Mouse (Mus musculus) myocyte (in vitro differentiated cells): ENCODE results near the gene Slc36a2. TPM values are rescaled to one million over a fixed set of nuclear protein-coding genes. Genes with fewer than 3 reads are reported as not detected.

Source experiments
- H3K27me3 ChIP-seq: one replicate; pipeline ENCODE4 v1.6.1; 2011; ENCODE audit not compliant: control insufficient read depth, insufficient read depth, insufficient read length
- H3K36me3 ChIP-seq: one replicate; pipeline ENCODE4 v1.6.1; 2011; ENCODE audit not compliant: control insufficient read depth, insufficient read depth
- H3K4me2 ChIP-seq: one replicate; pipeline ENCODE4 v1.6.1; 2011; ENCODE audit warnings: low read depth, control low read depth
- H3K4me3 ChIP-seq: one replicate; pipeline ENCODE4 v1.5.1; 2011; ENCODE audit warnings: mild to moderate bottlenecking, control low read depth, moderate library complexity
- H3K79me2 ChIP-seq: one replicate; pipeline ENCODE4 v1.6.1; 2011; ENCODE audit not compliant: control insufficient read depth, insufficient read depth
- H3ac ChIP-seq: one replicate; pipeline ENCODE4 v1.6.1; 2011; ENCODE audit not compliant: control insufficient read depth, insufficient read length
- CEBPB ChIP-seq: IDR thresholded peaks from 2 replicates; pipeline ENCODE4 v1.6.1; 2011; ENCODE audit warnings: mild to moderate bottlenecking, moderate library complexity; ENCODE audit not compliant: poor library complexity, insufficient read depth, severe bottlenecking
- E2F4 ChIP-seq: IDR thresholded peaks from one replicate; pipeline ENCODE4 v1.6.1; 2011; ENCODE audit warnings: mild to moderate bottlenecking, control low read depth, moderate library complexity; ENCODE audit not compliant: insufficient read depth
- MAX ChIP-seq: IDR thresholded peaks from one replicate; pipeline ENCODE4 v1.6.1; 2011; ENCODE audit warnings: low read depth, mild to moderate bottlenecking, control low read depth
- MYOD1 ChIP-seq, 3 experiments: IDR thresholded peaks; one replicate each; pipeline ENCODE4 v1.6.1; 2011; ENCODE audit warnings: control low read depth in 2 of 3, low read depth in 2 of 3, mild to moderate bottlenecking in 2 of 3, moderate library complexity in 1 of 3; ENCODE audit not compliant: insufficient read length in 2 of 3, control insufficient read depth in 1 of 3
- MYOG ChIP-seq, 3 experiments: IDR thresholded peaks; one replicate each; pipeline ENCODE4 v1.6.1; 2011; ENCODE audit warnings: control low read depth in 2 of 3, low read depth in 2 of 3, mild to moderate bottlenecking in 2 of 3; ENCODE audit not compliant: insufficient read length in 2 of 3, control insufficient read depth in 1 of 3, insufficient read depth in 1 of 3
- POLR2A ChIP-seq: IDR thresholded peaks from one replicate; pipeline ENCODE4 v1.6.1; 2011; ENCODE audit warnings: low read depth, mild to moderate bottlenecking, control low read depth, moderate library complexity; ENCODE audit not compliant: insufficient read length
- POLR2AphosphoS2 ChIP-seq: IDR thresholded peaks from one replicate; pipeline ENCODE4 v1.6.1; 2011; ENCODE audit warnings: low read depth, control low read depth; ENCODE audit not compliant: insufficient read length
- REST ChIP-seq: IDR thresholded peaks from one replicate; pipeline ENCODE4 v1.6.1; 2011; ENCODE audit warnings: mild to moderate bottlenecking, control low read depth, moderate library complexity; ENCODE audit not compliant: insufficient read depth, insufficient read length
- SRF ChIP-seq: IDR thresholded peaks from one replicate; pipeline ENCODE4 v1.6.1; 2011; ENCODE audit warnings: low read depth; ENCODE audit not compliant: control insufficient read depth, insufficient read length
- TCF12 ChIP-seq: IDR thresholded peaks from one replicate; pipeline ENCODE4 v1.6.1; 2011; ENCODE audit warnings: mild to moderate bottlenecking, control low read depth; ENCODE audit not compliant: poor library complexity, insufficient read depth, severe bottlenecking
- TCF3 ChIP-seq: IDR thresholded peaks from one replicate; pipeline ENCODE4 v1.6.1; 2011; ENCODE audit warnings: low read depth, control low read depth; ENCODE audit not compliant: insufficient read length
- USF1 ChIP-seq: IDR thresholded peaks from one replicate; pipeline ENCODE4 v1.6.1; 2011; ENCODE audit warnings: low read depth, mild to moderate bottlenecking, control low read depth, moderate library complexity
- polyA plus RNA-seq: library from polyadenylated mRNA; unstranded; fragments of >200 nt; fragmentation: generic; extraction: Trizol; gene quantifications from one replicate; pipeline ENCODE4 v1.2.1, GENCODE M21; 2012; ENCODE audit warnings: missing spikeins

The Slc36a2 gene
- polyA plus RNA-seq, 1 experiment = not detected

DNA sequence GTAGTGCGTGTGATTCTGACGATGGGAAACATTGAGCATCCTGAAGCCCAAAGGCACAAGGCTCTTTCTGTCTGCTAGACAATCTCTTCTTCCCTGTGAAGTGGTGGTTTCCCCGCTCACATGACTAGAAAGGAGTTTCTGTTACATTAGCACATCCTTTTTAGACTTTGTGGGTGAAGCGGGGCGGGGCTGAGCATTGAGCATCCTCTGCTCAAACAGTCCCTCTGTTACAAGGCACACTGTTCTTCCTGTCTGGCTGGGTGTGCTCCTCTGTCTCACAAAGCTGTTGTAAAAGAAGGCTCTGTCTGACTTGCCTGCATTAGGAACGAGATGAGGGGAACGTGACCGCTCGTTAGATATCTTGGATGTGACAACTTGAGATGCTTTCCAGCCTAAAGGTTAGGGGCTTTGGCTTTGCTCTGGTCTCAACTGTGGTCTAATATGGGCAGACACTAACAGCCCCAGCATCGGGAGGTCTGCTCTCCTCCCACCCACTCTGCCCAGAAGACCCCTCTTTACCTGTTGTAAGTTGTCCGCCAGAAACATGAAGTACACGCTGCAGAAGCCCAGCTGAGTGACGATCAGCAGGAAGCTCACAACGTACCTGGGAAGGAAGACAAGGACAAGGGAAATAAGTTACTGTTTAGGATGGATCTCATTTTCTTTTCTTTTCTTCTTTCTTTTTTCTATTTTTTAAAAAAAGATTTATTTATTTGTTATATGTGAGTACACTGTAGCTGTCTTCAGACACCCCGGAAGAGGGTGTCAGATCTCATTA is 47.9 kb downstream of the Slc36a2 start:
- H3K4me2 ChIP-seq = no peak overlapping the region
- H3K27me3 ChIP-seq = no peaks in the 10 kb centered on the region
- no peak overlapping the region for H3ac ChIP-seq
- H3K4me3 ChIP-seq = no peak overlapping the region
- no peaks in the 10 kb centered on the region for H3K79me2 ChIP-seq
- H3K36me3 ChIP-seq = no peaks in the 10 kb centered on the region
- TF ChIP-seq TCF3 = no peak
- TF ChIP-seq TCF12 = no peak
- TF ChIP-seq MYOG (IDR thresholded peaks at IDR 0.05; ENCODE audit: control insufficient read depth in 1 of 3, insufficient read depth in 1 of 3, insufficient read length in 2 of 3, low read depth in 2 of 3) = no peak
- TF ChIP-seq CEBPB = no peak
- TF ChIP-seq MAX = no peak
- no peak for TF ChIP-seq E2F4
- no peak for TF ChIP-seq POLR2AphosphoS2
- TF ChIP-seq REST = no peak

DNA sequence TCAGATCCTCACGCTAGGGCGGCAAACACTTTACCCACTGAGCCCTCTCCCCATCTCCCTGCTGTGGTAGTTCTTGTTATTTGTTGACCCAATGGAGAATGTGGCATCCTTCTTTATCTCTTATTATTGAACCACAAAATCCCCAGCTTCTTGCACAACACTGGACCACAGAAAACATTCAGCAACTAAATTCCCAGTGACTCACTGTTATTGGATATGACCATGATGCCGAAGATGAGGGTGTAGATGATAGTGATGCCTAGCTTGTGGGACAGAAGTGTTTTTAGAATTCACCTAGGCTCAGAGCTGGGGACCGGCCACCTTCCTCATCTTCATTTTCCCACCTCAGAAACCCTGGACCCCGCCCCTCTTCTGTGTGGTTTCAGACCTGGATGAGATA is 50.0 kb downstream of the Slc36a2 start:
- Histone ChIP-seq H3K4me3 (no peak overlapping the region), H3K4me2 (peak overlapping the region; percentile 28), H3K27me3 (no peaks in the 10 kb centered on the region), H3K36me3 (no peaks in the 10 kb centered on the region), H3ac (no peak overlapping the region), H3K79me2 (no peaks in the 10 kb centered on the region)
- TF ChIP-seq TCF3 (no peak), SRF (no peak), CEBPB (peak; percentile 99)

DNA sequence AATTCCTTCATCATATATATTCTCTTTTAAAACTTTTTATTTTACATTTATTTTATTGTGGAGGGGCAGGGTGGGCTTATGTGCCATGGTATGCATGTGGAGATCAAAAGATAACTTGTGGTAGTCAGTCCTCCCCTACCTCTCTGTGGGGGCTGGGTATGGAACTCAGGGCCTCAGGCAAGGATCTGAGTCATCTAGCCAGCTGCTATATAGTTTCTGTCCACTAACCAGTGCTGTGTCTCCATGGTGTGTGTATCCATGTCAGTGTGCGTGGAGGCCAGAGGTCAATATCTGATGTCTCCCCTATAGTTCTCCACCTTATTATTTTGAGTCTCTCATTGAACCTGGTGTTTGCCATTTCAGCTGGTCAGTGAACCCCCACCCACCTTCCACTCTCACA is 50.5 kb downstream of the Slc36a2 start:
- Histone ChIP-seq H3K36me3 (no peaks in the 10 kb centered on the region), H3K27me3 (no peaks in the 10 kb centered on the region), H3K4me3 (no peak overlapping the region), H3K4me2 (peak overlapping the region; percentile 28), H3ac (no peak overlapping the region), H3K79me2 (no peaks in the 10 kb centered on the region)
- no peak for TF ChIP-seq SRF
- no peak for TF ChIP-seq MAX
- TF ChIP-seq MYOD1 (IDR thresholded peaks at IDR 0.05; ENCODE audit: control insufficient read depth in 1 of 3, insufficient read length in 2 of 3, low read depth in 2 of 3) = peak in 2 of 3 experiments; percentile 11 to 27
- no peak for TF ChIP-seq REST

DNA sequence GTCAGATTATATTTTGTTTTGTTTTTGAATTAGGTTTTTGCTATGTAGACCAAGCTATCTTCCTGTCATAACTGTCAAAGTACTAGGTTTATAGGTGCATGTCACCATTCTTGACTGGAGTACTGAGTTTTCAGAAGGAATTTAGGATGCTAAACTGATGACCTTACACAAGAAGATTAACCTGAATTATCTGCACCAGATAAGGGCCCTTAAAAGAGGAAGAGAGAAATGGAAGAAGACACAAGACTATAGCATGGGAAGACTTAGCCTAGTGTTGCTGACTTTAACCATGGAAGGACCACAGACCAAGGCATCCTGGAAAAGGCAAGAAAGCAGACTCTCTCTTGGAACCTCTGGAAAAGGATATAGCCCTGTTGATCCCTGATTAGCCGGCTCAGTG is 51.7 kb downstream of the Slc36a2 start:
- Histone ChIP-seq H3K79me2 (no peaks in the 10 kb centered on the region), H3K4me3 (no peak overlapping the region), H3K36me3 (no peaks in the 10 kb centered on the region), H3ac (no peak overlapping the region), H3K4me2 (no peak overlapping the region), H3K27me3 (no peaks in the 10 kb centered on the region)
- no peak for TF ChIP-seq POLR2AphosphoS2
- TF ChIP-seq TCF12 = no peak
- TF ChIP-seq POLR2A = no peak

DNA sequence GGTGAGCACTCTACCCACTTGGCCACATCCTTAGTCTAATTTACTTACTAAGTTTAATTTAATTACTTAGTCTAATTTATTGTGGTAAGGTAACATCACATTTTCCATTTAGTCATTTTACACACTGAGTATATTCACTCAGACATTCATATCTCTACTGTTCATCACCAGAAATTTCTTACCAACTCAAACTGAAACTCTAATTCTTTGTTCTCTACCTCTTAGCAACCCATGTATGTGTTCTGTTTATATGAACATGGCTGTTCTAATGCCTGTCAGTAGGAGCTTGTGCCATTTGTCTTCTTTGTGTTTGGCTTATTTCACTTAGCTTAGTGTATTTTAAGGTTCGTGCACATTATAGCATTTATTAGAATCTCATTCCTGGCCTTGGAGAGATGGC is 52.9 kb downstream of the Slc36a2 start:
- TF ChIP-seq USF1 (no peak), CEBPB (no peak), MYOG (IDR thresholded peaks at IDR 0.05; ENCODE audit: control insufficient read depth in 1 of 3, insufficient read depth in 1 of 3, insufficient read length in 2 of 3, low read depth in 2 of 3) (no peak), MAX (no peak), SRF (no peak), REST (no peak)
- Histone ChIP-seq H3K79me2 (no peaks in the 10 kb centered on the region), H3K4me2 (no peak overlapping the region), H3K4me3 (no peak overlapping the region), H3ac (no peak overlapping the region), H3K36me3 (no peaks in the 10 kb centered on the region), H3K27me3 (no peaks in the 10 kb centered on the region)
